Mouse (Mus musculus): ENCODE results near the gene Aldh1b1.

The Aldh1b1 gene

GRCm38 (mm10) chr4:45798964-45799363, at the start of gene Aldh1b1:
Aldh1b1 (plus strand) TSS chr4:45799022.
- peak; percentile 35 for DNase-seq (ENCODE audit: low spot score)

GRCm38 (mm10) chr4:45749449-45749848, 49.4 kb upstream of the Aldh1b1 start:
- no peak for DNase-seq (ENCODE audit: low spot score)

- no peak for DNase-seq (ENCODE audit: low spot score)
Observed at GRCm38 (mm10) chr4:45750477-45750876, 48.3 kb upstream of the Aldh1b1 start.

- DNase-seq (ENCODE audit: low spot score): no peak
Observed at GRCm38 (mm10) chr4:45753211-45753809, 45.5 kb upstream of the Aldh1b1 start.

GRCm38 (mm10) chr4:45754171-45754570, 44.7 kb upstream of the Aldh1b1 start:
- DNase-seq (ENCODE audit: low spot score): no peak

- no peak for DNase-seq (ENCODE audit: low spot score)
Observed at GRCm38 (mm10) chr4:45755097-45755496, 43.7 kb upstream of the Aldh1b1 start.

GRCm38 (mm10) chr4:45755881-45756280, 42.9 kb upstream of the Aldh1b1 start:
- DNase-seq (ENCODE audit: low spot score): no peak

GRCm38 (mm10) chr4:45757941-45758340, 40.9 kb upstream of the Aldh1b1 start:
- DNase-seq (ENCODE audit: low spot score): no peak

GRCm38 (mm10) chr4:45759411-45759810, 39.4 kb upstream of the Aldh1b1 start:
- DNase-seq (ENCODE audit: low spot score): no peak

- DNase-seq (ENCODE audit: low spot score): no peak
Observed at GRCm38 (mm10) chr4:45762600-45762999, 36.2 kb upstream of the Aldh1b1 start.

GRCm38 (mm10) chr4:45763288-45764140, 35.3 kb upstream of the Aldh1b1 start:
- no peak for DNase-seq (ENCODE audit: low spot score)

GRCm38 (mm10) chr4:45764141-45764494, 34.7 kb upstream of the Aldh1b1 start:
- peak; percentile 6 for DNase-seq (ENCODE audit: low spot score)

- no peak for DNase-seq (ENCODE audit: low spot score)
Observed at GRCm38 (mm10) chr4:45765121-45765564, 33.7 kb upstream of the Aldh1b1 start.

GRCm38 (mm10) chr4:45765565-45766201, 33.1 kb upstream of the Aldh1b1 start:
- DNase-seq (ENCODE audit: low spot score): no peak

GRCm38 (mm10) chr4:45766774-45767173, 32.0 kb upstream of the Aldh1b1 start:
- no peak for DNase-seq (ENCODE audit: low spot score)

- no peak for DNase-seq (ENCODE audit: low spot score)
Observed at GRCm38 (mm10) chr4:45767891-45768558, 30.8 kb upstream of the Aldh1b1 start.

GRCm38 (mm10) chr4:45769141-45769540, 29.7 kb upstream of the Aldh1b1 start:
- no peak for DNase-seq (ENCODE audit: low spot score)

- no peak for DNase-seq (ENCODE audit: low spot score)
Observed at GRCm38 (mm10) chr4:45769791-45770637, 28.8 kb upstream of the Aldh1b1 start.

- no peak for DNase-seq (ENCODE audit: low spot score)
Observed at GRCm38 (mm10) chr4:45770638-45771033, 28.2 kb upstream of the Aldh1b1 start.

- DNase-seq (ENCODE audit: low spot score): no peak
Observed at GRCm38 (mm10) chr4:45771173-45771572, 27.6 kb upstream of the Aldh1b1 start.

- DNase-seq (ENCODE audit: low spot score): peak; percentile 26
Observed at GRCm38 (mm10) chr4:45771619-45772018, 27.2 kb upstream of the Aldh1b1 start.
